Mouse (Mus musculus) kidney, embryonic 16.5 days (tissue): Measurements from ENCODE around the gene 2310050C09Rik. TPM values are rescaled to one million over a fixed set of nuclear protein-coding genes. Genes with fewer than 3 reads are reported as not detected.

Experiments used
- ATAC-seq: fragments of 200-750 bp; cut with Nextera tagmentation; 2 replicates; pipeline ENCODE4 v1.8.0; 2017; ENCODE audit warnings: moderate TSS enrichment; ENCODE audit not compliant: low FRiP score, low TSS enrichment
- H3K27ac ChIP-seq: fragments of 300-500 bp; sonication (generic); 2 replicates; pipeline ENCODE4 v1.5.1; 2014; ENCODE audit warnings: low read length
- H3K27me3 ChIP-seq: fragments of 300-500 bp; sonication (generic); 2 replicates; pipeline ENCODE4 v1.6.1; 2014; ENCODE audit warnings: low read length, control low read depth, mixed read lengths; ENCODE audit not compliant: insufficient read depth
- H3K36me3 ChIP-seq: fragments of 300-500 bp; sonication (generic); 2 replicates; pipeline ENCODE4 v1.6.1; 2014; ENCODE audit warnings: low read length, control low read depth, mixed read lengths; ENCODE audit not compliant: insufficient read depth
- H3K4me1 ChIP-seq: fragments of 300-500 bp; sonication (generic); 2 replicates; pipeline ENCODE4 v1.6.1; 2014; ENCODE audit warnings: low read length, control low read depth, mixed read lengths; ENCODE audit not compliant: insufficient read depth
- H3K4me2 ChIP-seq: fragments of 300-500 bp; sonication (generic); replicated peaks from 2 replicates; pipeline ENCODE4 v1.6.1; 2014; ENCODE audit warnings: low read depth, low read length
- H3K4me3 ChIP-seq: fragments of 300-500 bp; sonication (generic); 2 replicates; pipeline ENCODE4 v1.5.1; 2014; ENCODE audit warnings: mild to moderate bottlenecking, low read length
- H3K9ac ChIP-seq: fragments of 300-500 bp; sonication (generic); replicated peaks from 2 replicates; pipeline ENCODE4 v1.6.1; 2014; ENCODE audit warnings: low read length
- H3K9me3 ChIP-seq: fragments of 300-500 bp; sonication (generic); 2 replicates; pipeline ENCODE4 v1.6.1; 2016; ENCODE audit warnings: low read length, control low read depth
- WGBS: fragments of 180-500 bp; shearing (Covaris S2); extraction: QIAGEN DNeasy Blood & Tissue Kit; methylation state at CpG from one replicate; pipeline ENCODE4 v1.1.7; 2014; 5-methylcytosine and 5-hydroxymethylcytosine counted together
- polyA plus RNA-seq: library from polyadenylated mRNA; unstranded; fragments of >200 nt; fragmentation: Nextera tagmentation; extraction: Ambion mirVana; gene quantifications from 2 replicates; pipeline ENCODE4 v1.2.1, GENCODE M21; 2015

2310050C09Rik gene
- polyA plus RNA-seq, 1 experiment from 2014 or later, result not detected

- Histone ChIP-seq H3K36me3 (no peaks in the 10 kb centered on the region), H3K4me3 (no peak overlapping the region), H3K27me3 (no peaks in the 10 kb centered on the region), H3K9me3 (no peaks in the 10 kb centered on the region), H3K27ac (no peak overlapping the region), H3K4me1 (no peaks in the 10 kb centered on the region), H3K4me2 (no peak overlapping the region), H3K9ac (no peak overlapping the region)
- no peak for ATAC-seq
- 42% methylated on average over 1 of the region's 1 CpGs for WGBS
Measured at GRCm38 (mm10) chr3:92825808-92826207, 44.2 kb downstream of the 2310050C09Rik start.

Other genes with a start within 250 kb of the 2310050C09Rik start
- gene Lce6a, start 248.6 kb downstream of the 2310050C09Rik start, polyA plus RNA-seq, result not detected in 2 replicates
- not detected in 2 replicates for gene Lce1a1, start 221.9 kb downstream of the 2310050C09Rik start, polyA plus RNA-seq
- not detected in 2 replicates for gene Lce1b, start 213.3 kb downstream of the 2310050C09Rik start, polyA plus RNA-seq
- gene Lce1a2, start 199.9 kb downstream of the 2310050C09Rik start, polyA plus RNA-seq, result not detected in 2 replicates
- not detected in 2 replicates for gene Lce1c, start 191.0 kb downstream of the 2310050C09Rik start, polyA plus RNA-seq
- gene Lce1d, start 183.0 kb downstream of the 2310050C09Rik start, polyA plus RNA-seq, result not detected in 2 replicates
- gene Lce1e, start 161.1 kb downstream of the 2310050C09Rik start, polyA plus RNA-seq, result not detected in 2 replicates
- gene Lce1f, start 149.9 kb downstream of the 2310050C09Rik start, polyA plus RNA-seq, result not detected in 2 replicates
- gene Gm38119, start 131.1 kb downstream of the 2310050C09Rik start, polyA plus RNA-seq, result not detected in 2 replicates
- gene Lce1g, start 117.9 kb downstream of the 2310050C09Rik start, polyA plus RNA-seq, result 0.17 TPM in 1 of 2 replicates, not detected in the other
- gene Lce1h, start 105.2 kb downstream of the 2310050C09Rik start, polyA plus RNA-seq, result not detected in 2 replicates
- gene Lce1i, start 91.3 kb downstream of the 2310050C09Rik start, polyA plus RNA-seq, result not detected in 2 replicates
- gene Lce1j, start 79.7 kb downstream of the 2310050C09Rik start, polyA plus RNA-seq, result not detected in 2 replicates
- gene Lce1k, start 62.3 kb downstream of the 2310050C09Rik start, polyA plus RNA-seq, result not detected in 2 replicates
- 0.07 TPM in 1 of 2 replicates, not detected in the other for gene Kprp, start 43.0 kb downstream of the 2310050C09Rik start, polyA plus RNA-seq
- gene Lce1l, start 18.9 kb downstream of the 2310050C09Rik start, polyA plus RNA-seq, result not detected in 2 replicates
- gene Lce3a, start 56.0 kb upstream of the 2310050C09Rik start, polyA plus RNA-seq, result not detected in 2 replicates
- gene Lce3b, start 62.8 kb upstream of the 2310050C09Rik start, polyA plus RNA-seq, result not detected in 2 replicates
- gene Lce3c, start 74.3 kb upstream of the 2310050C09Rik start, polyA plus RNA-seq, result not detected in 2 replicates
- gene Lce3d, start 87.2 kb upstream of the 2310050C09Rik start, polyA plus RNA-seq, result not detected in 2 replicates
- not detected in 2 replicates for gene Lce3e, start 96.8 kb upstream of the 2310050C09Rik start, polyA plus RNA-seq
- gene Lce3f, start 122.0 kb upstream of the 2310050C09Rik start, polyA plus RNA-seq, result not detected in 2 replicates
- gene Crct1, start 145.5 kb upstream of the 2310050C09Rik start, polyA plus RNA-seq, result 0.39 and 0.42 TPM in 2 replicates
- gene Lce1m, start 148.8 kb upstream of the 2310050C09Rik start, polyA plus RNA-seq, result not detected in 2 replicates
- not detected in 2 replicates for gene Gm4858, start 198.6 kb upstream of the 2310050C09Rik start, polyA plus RNA-seq